Mouse (Mus musculus): Measurements from ENCODE around the gene Gm42372. TPM values are rescaled to one million over a fixed set of nuclear protein-coding genes. Genes with fewer than 3 reads are reported as not detected.

Gene Gm42372
- polyA plus RNA-seq, 1 experiment, result 38.9 TPM

DNA sequence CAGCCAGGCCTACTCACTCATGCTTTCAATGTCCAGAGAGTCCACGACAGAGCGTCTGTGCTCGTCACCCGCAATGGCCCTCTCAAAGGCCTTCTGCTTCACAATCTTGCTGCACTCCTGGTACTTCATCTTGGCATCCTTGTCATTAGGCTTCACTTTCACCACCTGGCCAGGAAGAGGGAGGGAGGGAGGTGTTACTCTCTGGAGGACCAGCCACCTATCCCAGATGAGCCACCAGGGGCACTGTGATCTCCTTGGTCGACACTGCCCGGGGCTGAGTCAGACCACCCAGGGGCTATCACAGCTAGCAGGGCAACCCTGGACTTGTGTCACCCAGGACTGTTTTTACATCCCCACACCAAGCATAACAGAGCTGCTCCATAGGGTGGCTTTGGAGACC is 32.5 kb downstream of the Gm42372 start:
- peaks cover 16% of the 10 kb centered on the region for H3K4me1 ChIP-seq (ENCODE audit: control insufficient read depth, insufficient read depth, low read length)
- no peak overlapping the region for H3K4me3 ChIP-seq (ENCODE audit: insufficient read depth, low read length)
- TF ChIP-seq CTCF (IDR thresholded peaks at IDR 0.05; ENCODE audit: extremely low read depth, insufficient read depth, low read length) (0 out of 2 replicates have a peak, but pooled peaks have one; percentile 17), POLR2A (IDR thresholded peaks at IDR 0.05; ENCODE audit: extremely low read depth, insufficient read depth, low read length) (no peak)
- no peak overlapping the region for H3K27ac ChIP-seq (ENCODE audit: insufficient read depth, low read length)

DNA sequence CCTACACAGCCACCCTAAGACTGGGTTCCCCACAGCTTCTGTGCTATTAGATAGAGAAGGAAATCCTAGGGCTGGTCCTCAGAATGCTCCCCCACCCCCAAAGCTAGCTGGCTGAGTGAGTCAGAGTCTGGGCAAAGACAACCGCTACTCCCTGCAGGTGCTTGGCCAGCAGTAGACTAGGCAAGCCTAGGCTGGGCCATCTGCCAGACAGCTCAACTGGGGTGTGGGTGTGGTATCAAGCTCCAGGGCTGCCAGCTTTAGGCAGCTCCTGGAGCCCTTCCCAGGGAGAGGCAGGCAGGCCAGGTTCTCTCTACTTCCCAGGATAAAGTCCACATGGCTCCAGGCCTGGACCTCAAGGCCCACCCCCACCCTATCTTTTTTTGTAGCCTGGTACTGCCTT is 34.1 kb downstream of the Gm42372 start:
- TF ChIP-seq POLR2A (IDR thresholded peaks at IDR 0.05; ENCODE audit: extremely low read depth, insufficient read depth, low read length) (no peak), CTCF (IDR thresholded peaks at IDR 0.05; ENCODE audit: extremely low read depth, insufficient read depth, low read length) (no peak)
- H3K4me1 ChIP-seq (ENCODE audit: control insufficient read depth, insufficient read depth, low read length), result peaks cover 16% of the 10 kb centered on the region
- H3K4me3 ChIP-seq (ENCODE audit: insufficient read depth, low read length), result no peak overlapping the region
- H3K27ac ChIP-seq (ENCODE audit: insufficient read depth, low read length), result peak overlapping the region; percentile 43; the same call in 1 of the 2 replicates

DNA sequence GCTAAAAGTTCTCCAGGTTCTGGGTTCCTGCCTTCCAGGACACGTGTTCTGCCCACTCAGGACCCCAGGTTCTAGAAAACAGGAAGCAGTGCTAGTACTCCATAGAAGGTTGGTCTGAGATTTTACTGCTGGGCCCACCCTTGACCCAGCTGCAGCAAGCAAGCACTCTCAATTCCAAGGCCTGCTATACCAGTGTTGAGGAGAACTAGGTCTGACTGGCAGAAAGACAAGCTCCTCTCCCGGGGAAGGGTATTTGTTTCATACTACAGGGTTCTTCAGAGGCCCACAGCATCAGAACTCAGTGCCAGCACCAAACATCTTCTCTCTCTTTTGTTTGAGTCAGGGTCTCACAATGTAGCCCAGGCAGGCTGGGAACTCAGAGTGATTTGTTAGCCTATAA is 35.0 kb downstream of the Gm42372 start:
- TF ChIP-seq POLR2A (IDR thresholded peaks at IDR 0.05; ENCODE audit: extremely low read depth, insufficient read depth, low read length), result no peak
- TF ChIP-seq CTCF (IDR thresholded peaks at IDR 0.05; ENCODE audit: extremely low read depth, insufficient read depth, low read length), result no peak
- peak overlapping the region; percentile 43; the same call in 1 of the 2 replicates for H3K27ac ChIP-seq (ENCODE audit: insufficient read depth, low read length)
- no peak overlapping the region for H3K4me3 ChIP-seq (ENCODE audit: insufficient read depth, low read length)
- H3K4me1 ChIP-seq (ENCODE audit: control insufficient read depth, insufficient read depth, low read length), result peaks cover 11% of the 10 kb centered on the region

DNA sequence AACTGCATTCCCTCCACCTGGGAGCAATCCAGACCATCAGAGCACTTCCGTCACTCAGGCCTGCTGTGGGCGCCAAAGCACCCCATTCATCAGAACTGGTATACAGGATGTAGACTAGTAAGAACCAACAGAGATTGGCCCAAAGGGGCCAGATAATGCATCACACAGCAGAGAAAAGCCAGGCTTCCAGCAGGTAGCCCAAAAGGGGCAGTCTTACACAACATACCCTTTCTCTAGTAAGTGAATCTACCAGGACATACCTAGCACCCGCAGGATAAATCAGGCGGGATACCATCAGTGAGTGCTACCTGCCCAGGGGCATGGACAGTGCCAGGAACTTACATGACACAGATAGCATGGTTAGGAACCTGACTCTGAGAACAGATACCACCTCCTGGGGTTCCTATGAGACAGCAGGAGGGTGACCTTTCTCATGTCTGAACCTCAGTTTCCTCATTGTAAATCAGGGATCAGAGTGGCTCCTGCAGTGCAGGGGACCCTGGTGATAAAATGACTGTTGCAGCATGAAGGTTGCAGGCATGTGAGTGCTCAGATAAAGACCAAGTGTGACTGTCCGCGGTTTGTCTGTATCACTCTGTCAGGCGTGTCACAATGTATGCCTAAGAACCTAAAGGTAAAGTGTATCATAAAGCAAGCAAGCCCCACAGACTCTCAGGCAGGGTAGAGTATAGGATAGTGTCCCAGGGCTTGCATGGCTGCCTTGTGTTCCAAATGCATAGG is 36.7 kb downstream of the Gm42372 start:
- no peak for TF ChIP-seq POLR2A (IDR thresholded peaks at IDR 0.05; ENCODE audit: extremely low read depth, insufficient read depth, low read length)
- TF ChIP-seq CTCF (IDR thresholded peaks at IDR 0.05; ENCODE audit: extremely low read depth, insufficient read depth, low read length), result no peak
- Histone ChIP-seq H3K4me3 (ENCODE audit: insufficient read depth, low read length) (no peak overlapping the region), H3K27ac (ENCODE audit: insufficient read depth, low read length) (no peak overlapping the region), H3K4me1 (ENCODE audit: control insufficient read depth, insufficient read depth, low read length) (peaks cover 15% of the 10 kb centered on the region)

DNA sequence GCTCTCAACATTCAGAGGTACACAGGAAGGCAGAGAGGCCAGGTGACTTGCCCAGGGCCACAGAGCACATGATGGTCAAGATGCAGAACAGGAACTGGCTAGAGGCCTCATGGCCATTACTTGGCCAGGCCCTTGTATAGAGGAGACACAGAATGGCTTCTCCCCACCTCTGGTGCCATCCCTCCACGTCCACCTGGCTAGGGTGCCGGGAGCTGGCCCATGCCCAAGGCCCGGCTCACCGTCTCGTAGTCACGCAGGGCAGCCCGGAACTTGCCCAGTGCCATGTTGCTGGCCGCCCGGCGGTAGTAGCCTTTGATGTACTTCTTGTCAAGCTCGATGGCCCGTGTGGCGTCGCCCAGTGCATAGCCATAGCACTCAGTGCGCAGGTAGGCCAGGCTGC is 39.3 kb downstream of the Gm42372 start:
- Histone ChIP-seq H3K4me1 (ENCODE audit: control insufficient read depth, insufficient read depth, low read length) (peaks cover 19% of the 10 kb centered on the region), H3K4me3 (ENCODE audit: insufficient read depth, low read length) (no peak overlapping the region), H3K27ac (ENCODE audit: insufficient read depth, low read length) (no peak overlapping the region)
- TF ChIP-seq POLR2A (IDR thresholded peaks at IDR 0.05; ENCODE audit: extremely low read depth, insufficient read depth, low read length), result no peak
- TF ChIP-seq CTCF (IDR thresholded peaks at IDR 0.05; ENCODE audit: extremely low read depth, insufficient read depth, low read length), result no peak

DNA sequence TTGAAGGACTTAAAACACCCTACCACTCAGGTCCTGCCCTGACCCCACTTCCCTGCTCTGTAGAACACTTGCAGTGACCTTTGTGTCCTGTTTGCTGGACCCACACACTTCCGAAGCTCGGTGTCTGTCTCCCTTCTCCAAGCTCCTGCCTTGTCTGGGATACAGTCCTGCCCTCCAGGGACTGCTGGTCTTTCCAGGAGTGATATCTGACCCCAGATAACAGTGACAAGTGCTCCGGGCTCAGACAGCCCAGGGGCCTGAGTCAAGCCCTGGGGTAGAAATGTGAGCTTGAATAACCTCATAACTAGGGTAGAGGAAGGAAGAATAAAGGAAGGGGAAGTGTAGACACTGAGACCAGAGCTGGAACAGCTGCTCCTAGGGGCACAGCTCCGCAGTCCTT is 40.8 kb downstream of the Gm42372 start:
- 0 out of 2 replicates have a peak overlapping the region, but pooled peaks have one; percentile 9 for H3K27ac ChIP-seq (ENCODE audit: insufficient read depth, low read length)
- TF ChIP-seq POLR2A (IDR thresholded peaks at IDR 0.05; ENCODE audit: extremely low read depth, insufficient read depth, low read length) (no peak), CTCF (IDR thresholded peaks at IDR 0.05; ENCODE audit: extremely low read depth, insufficient read depth, low read length) (no peak)
- peaks cover 14% of the 10 kb centered on the region for H3K4me1 ChIP-seq (ENCODE audit: control insufficient read depth, insufficient read depth, low read length)
- no peak overlapping the region for H3K4me3 ChIP-seq (ENCODE audit: insufficient read depth, low read length)

DNA sequence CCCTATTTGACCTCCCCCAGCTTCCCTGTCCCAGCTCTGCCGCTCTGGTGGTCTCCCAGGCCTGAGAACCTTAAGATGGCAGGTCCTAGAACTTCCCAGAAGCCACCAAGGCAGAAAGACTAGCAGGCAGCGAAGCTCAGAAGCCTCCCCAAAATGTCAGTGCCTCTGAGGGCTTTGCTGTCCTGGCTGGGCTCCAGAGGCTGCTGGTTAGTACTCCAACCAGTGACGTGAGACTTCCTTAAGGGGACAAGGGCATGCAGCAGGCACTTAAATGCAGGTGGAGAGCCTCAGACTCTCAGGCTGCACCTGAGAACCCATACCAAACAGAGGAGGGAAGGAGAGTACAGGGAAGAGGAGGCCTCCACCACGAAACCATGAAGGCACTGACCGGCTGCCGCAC is 41.3 kb downstream of the Gm42372 start:
- Histone ChIP-seq H3K4me1 (ENCODE audit: control insufficient read depth, insufficient read depth, low read length) (peaks cover 14% of the 10 kb centered on the region), H3K4me3 (ENCODE audit: insufficient read depth, low read length) (no peak overlapping the region), H3K27ac (ENCODE audit: insufficient read depth, low read length) (0 out of 2 replicates have a peak overlapping the region, but pooled peaks have one; percentile 9)
- no peak for TF ChIP-seq POLR2A (IDR thresholded peaks at IDR 0.05; ENCODE audit: extremely low read depth, insufficient read depth, low read length)
- TF ChIP-seq CTCF (IDR thresholded peaks at IDR 0.05; ENCODE audit: extremely low read depth, insufficient read depth, low read length), result no peak

DNA sequence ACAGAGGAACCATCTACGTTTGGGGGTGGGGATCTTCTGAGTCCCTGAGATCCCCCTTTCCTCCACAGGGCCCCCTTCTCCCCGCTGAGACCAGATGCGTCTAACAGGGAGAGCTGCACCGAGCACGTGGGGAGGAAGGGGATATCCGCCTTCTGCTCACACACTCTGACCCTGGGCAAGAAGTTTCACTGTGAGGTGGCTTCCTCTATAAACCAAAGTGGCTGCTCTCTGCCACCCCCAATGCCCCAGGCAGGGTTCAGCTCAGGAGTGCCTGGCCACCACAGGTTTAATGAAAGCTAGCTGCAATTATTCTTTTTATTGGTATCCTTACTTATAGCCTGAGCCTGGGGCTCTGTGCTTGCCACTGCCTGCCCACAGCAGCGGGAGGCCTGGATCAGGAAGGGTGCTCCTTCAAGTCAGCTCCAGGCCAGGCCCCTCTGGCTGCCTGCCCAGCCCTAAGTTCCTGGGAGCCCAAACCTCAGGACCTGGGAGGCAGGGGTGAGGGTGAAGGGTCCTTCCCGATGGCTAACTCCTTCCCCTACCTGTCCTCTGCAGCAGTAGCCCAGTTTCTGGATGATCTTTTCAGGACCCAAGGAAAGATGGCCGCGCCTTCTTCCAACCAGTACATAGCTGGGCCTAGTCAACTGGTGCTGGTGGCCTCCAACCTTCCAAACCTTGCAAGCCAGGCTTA is 42.1 kb downstream of the Gm42372 start:
- Histone ChIP-seq H3K4me3 (ENCODE audit: insufficient read depth, low read length) (peak overlapping the region; percentile 93; the same call in 1 of the 2 replicates), H3K4me1 (ENCODE audit: control insufficient read depth, insufficient read depth, low read length) (peaks cover 14% of the 10 kb centered on the region), H3K27ac (ENCODE audit: insufficient read depth, low read length) (peak overlapping the region; percentile 39; the same call in 1 of the 2 replicates)
- TF ChIP-seq POLR2A (IDR thresholded peaks at IDR 0.05; ENCODE audit: extremely low read depth, insufficient read depth, low read length) (no peak), CTCF (IDR thresholded peaks at IDR 0.05; ENCODE audit: extremely low read depth, insufficient read depth, low read length) (no peak)

DNA sequence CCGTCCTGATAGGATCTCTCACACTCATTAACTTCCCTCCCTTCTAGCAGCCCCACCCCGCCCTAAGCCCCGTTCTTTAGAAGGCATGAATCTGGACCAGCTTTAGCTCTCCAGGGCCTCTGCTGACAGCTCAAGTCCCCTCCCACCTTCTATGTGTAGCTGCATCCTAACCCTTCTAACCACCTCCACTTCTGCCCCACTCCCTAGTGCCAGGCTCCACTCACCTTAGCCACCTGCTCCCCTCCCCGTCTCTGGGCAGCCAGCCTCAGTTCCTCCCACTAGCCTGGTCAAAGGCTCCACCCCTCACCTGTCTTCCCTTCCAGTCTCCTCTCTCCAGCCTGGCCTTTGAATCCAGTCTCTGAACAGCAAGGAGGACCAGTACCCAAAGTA is 42.6 kb downstream of the Gm42372 start:
- peak overlapping the region; percentile 93 for H3K4me3 ChIP-seq (ENCODE audit: insufficient read depth, low read length)
- H3K4me1 ChIP-seq (ENCODE audit: control insufficient read depth, insufficient read depth, low read length), result peaks cover 15% of the 10 kb centered on the region
- 0 out of 2 replicates have a peak overlapping the region, but pooled peaks have one; percentile 39 for H3K27ac ChIP-seq (ENCODE audit: insufficient read depth, low read length)
- TF ChIP-seq CTCF (IDR thresholded peaks at IDR 0.05; ENCODE audit: extremely low read depth, insufficient read depth, low read length) (no peak), POLR2A (IDR thresholded peaks at IDR 0.05; ENCODE audit: extremely low read depth, insufficient read depth, low read length) (0 out of 2 replicates have a peak, but pooled peaks have one; percentile 16)

Measured in cortical plate, adult 2 months (tissue).